Mouse (Mus musculus) common myeloid progenitor, adult 5-6 weeks (primary cell): ENCODE data around the gene Gm5799. TPM values are rescaled to one million over a fixed set of nuclear protein-coding genes. Genes with fewer than 3 reads are reported as not detected.
"Not testable (repeated sequence)": the region's sequence is repeated elsewhere in the genome, so short reads cannot be mapped to it uniquely, and the experiment has no call there.

ENCODE experiments used
- ATAC-seq: replicated peaks from 2 replicates; pipeline ENCODE4 v1.8.0; 2016; ENCODE audit warnings: low read depth, mild to moderate bottlenecking, moderate TSS enrichment, inconsistent platforms; ENCODE audit not compliant: poor library complexity, severe bottlenecking
- total RNA-seq: library from RNA; stranded (forward); fragments of 200-1000, 187-1606 nt; gene quantifications from 2 replicates; pipeline ENCODE4 v1.2.3, GENCODE M21; 2017

Gm5799 gene
- total RNA-seq: not detected in 2 replicates

DNA sequence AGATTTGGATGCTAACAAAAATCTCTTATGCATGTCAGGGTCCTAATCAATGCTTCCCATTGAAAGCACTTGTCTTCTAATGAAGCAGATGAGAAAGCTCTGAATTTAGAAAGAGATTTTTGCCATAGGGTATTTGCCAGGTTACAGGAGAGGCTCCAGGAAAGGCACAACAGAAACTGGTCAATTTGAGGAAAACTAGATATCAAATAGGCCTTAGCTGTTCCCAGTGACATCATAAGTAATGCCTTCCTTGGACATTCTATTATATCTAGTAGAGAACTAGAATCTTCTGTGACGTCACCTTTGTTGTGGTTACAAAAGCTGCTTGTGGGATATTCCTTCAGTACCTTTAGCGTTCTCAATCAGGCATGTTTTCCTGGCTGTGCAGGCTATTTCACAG is at the start of gene Gm5799:
TSS of gene Gm5799 (plus strand) at position 301 of the 400 bp plus-strand sequence.
- ATAC-seq: not testable (repeated sequence)

GRCm38 (mm10) chr14:43531052-43532010 is 12.0 kb upstream of the Gm5799 start:
- not testable (repeated sequence) for ATAC-seq

- not testable (repeated sequence) for ATAC-seq
Measured at GRCm38 (mm10) chr14:43532011-43532383, 11.4 kb upstream of the Gm5799 start.

DNA sequence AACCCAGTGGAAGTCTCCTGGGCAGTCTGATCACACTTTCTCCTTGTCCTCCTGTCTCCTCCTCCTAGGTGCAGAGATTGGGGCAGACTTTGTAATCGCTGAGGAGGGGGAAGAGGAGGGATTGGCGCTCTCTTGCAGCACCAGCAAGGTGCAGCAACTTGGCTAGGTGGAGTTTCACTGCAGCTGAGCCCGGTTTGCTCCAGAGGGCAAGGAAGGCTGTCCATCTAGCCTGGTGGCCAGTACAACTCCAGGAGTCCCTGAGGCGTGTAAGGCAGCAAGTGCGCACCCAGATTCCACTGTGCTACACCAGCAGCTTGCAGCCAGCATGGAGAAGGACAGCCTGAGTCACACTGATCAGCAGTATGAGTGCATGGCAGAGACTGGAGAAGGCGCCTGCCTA is 11.0 kb upstream of the Gm5799 start:
- ATAC-seq: not testable (repeated sequence)

GRCm38 (mm10) chr14:43538144-43538543 is 5.2 kb upstream of the Gm5799 start:
- not testable (repeated sequence) for ATAC-seq

- ATAC-seq: not testable (repeated sequence)
Measured at GRCm38 (mm10) chr14:43546281-43546680, 2.9 kb downstream of the Gm5799 start.

GRCm38 (mm10) chr14:43552271-43552670 is 8.9 kb downstream of the Gm5799 start:
- not testable (repeated sequence) for ATAC-seq

- not testable (repeated sequence) for ATAC-seq
Measured at GRCm38 (mm10) chr14:43577969-43578368, 34.6 kb downstream of the Gm5799 start.

GRCm38 (mm10) chr14:43579046-43579445 is 35.7 kb downstream of the Gm5799 start, which contains the start of gene Gm17654:
Gene Gm17654, minus strand, starts transcription at chr14:43579146.
- not testable (repeated sequence) for ATAC-seq

Other genes starting within 250 kb of the Gm5799 start
- gene Gm8127, start 249.7 kb upstream of the Gm5799 start, total RNA-seq: not detected in 2 replicates
- not detected in 2 replicates for gene 1700001F09Rik, start 195.8 kb upstream of the Gm5799 start, total RNA-seq
- gene Gm8138, start 127.2 kb upstream of the Gm5799 start, total RNA-seq: not detected in 2 replicates
- not detected in 2 replicates for gene Gm17654, start 35.6 kb downstream of the Gm5799 start, total RNA-seq
- not detected in 2 replicates for gene Gm10375, start 64.4 kb downstream of the Gm5799 start, total RNA-seq
- not detected in 2 replicates for gene Gm8165, start 133.6 kb downstream of the Gm5799 start, total RNA-seq
- gene Gm7324, start 154.3 kb downstream of the Gm5799 start, total RNA-seq: 18.5 and 19.1 TPM in 2 replicates
- gene Gm16506, start 183.9 kb downstream of the Gm5799 start, total RNA-seq: not detected in 2 replicates
- not detected in 2 replicates for gene Gm6526, start 204.3 kb downstream of the Gm5799 start, total RNA-seq
- gene Gm8180, start 241.2 kb downstream of the Gm5799 start, total RNA-seq: not detected in 2 replicates